Mouse (Mus musculus): ENCODE data around the gene Grik4. TPM values are rescaled to one million over a fixed set of nuclear protein-coding genes. Genes with fewer than 3 reads are reported as not detected.

Grik4 gene
- polyA plus RNA-seq, 1 experiment from 2014 or later, result 0.43 TPM

DNA sequence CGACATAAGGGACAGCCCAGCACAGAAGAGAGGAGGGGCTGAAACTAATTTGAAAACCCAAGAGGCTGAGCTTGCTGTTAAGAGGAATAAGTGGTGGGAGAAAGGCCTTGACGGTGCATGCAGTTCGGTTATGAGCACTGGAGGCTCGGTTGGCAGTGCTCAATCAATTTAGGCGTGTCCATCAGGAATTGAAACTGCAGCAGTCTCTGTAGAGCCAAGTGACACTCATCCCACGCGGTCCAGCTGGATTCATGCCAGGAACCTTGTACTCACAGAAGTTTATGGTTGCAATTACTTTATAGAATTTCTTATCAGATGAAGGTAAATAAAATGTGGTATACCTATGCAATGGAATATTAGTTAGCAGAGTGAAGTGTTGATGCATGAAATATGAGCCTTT, 14.1 kb upstream of the Grik4 start:
- ATAC-seq (replicated peaks; ENCODE audit: insufficient number of reproducible peaks, low FRiP score, low TSS enrichment), result no peak
- Histone ChIP-seq H3K27me3 (ENCODE audit: control insufficient read depth, insufficient read depth, low read length) (no peaks in the 10 kb centered on the region), H3K4me2 (no peak overlapping the region), H3K4me3 (ENCODE audit: low read depth, low read length) (no peak overlapping the region), H3K36me3 (ENCODE audit: control insufficient read depth, insufficient read depth, low read length) (no peaks in the 10 kb centered on the region), H3K27ac (ENCODE audit: low read depth, low read length) (no peak overlapping the region), H3K9ac (ENCODE audit: low read depth, low read length) (no peak overlapping the region), H3K9me3 (replicated peaks; ENCODE audit: control insufficient read depth, low read length) (0 out of 2 replicates have a peak, but pooled peaks cover 2% of the 10 kb centered on the region), H3K4me1 (ENCODE audit: control insufficient read depth, insufficient read depth, low read length) (no peaks in the 10 kb centered on the region)
- WGBS (ENCODE audit: insufficient replicate concordance), result 81% methylated on average over 7 of the region's 7 CpGs

DNA sequence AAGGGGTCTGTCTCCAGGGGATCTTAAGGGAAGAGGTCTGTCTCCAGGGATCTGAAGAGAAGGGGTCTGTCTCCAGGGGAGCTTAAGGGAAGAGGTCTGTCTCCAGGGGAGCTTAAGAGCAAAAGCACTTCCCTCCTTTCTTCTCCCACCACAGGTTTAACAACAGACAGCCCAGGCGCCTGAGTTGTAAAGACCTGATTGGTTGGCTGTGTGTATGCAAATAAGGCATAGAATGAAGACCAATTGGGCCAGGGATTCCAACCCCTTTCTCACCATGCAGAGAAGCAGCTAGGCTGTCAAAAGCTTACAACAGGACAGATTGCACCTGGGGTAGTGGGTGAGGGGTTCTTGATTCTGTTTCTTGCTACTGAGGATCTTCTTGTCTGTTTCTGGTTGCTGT, 4.1 kb upstream of the Grik4 start:
- no peak for ATAC-seq (replicated peaks; ENCODE audit: insufficient number of reproducible peaks, low FRiP score, low TSS enrichment)
- no peaks in the 10 kb centered on the region for H3K9me3 ChIP-seq (replicated peaks; ENCODE audit: control insufficient read depth, low read length)

DNA sequence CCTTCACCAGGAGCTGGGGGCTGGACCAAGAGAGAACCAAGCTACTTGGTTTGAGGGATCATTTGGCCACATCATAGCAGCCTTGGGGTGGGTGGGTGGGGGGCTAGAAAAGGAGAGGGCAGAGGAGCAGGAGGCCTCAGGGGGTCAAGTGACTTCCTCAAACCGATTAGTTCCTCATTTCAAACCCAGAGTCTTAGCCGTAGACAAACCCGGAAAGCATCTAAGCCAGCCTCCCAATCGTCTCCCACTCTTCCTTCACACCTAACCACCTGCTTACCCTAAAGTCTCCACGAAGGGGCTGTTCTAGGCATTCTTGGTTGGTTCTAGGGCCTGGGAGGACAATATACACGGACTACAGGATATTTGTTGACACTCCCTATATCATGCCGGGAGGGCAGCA, 881 bp upstream of the Grik4 start:
- H3K9ac ChIP-seq (ENCODE audit: low read depth, low read length), result no peak overlapping the region
- peaks cover 10% of the 10 kb centered on the region for H3K4me1 ChIP-seq (ENCODE audit: control insufficient read depth, insufficient read depth, low read length)
- ATAC-seq (replicated peaks; ENCODE audit: insufficient number of reproducible peaks, low FRiP score, low TSS enrichment), result no peak
- 69% methylated on average over 7 of the region's 7 CpGs for WGBS (ENCODE audit: insufficient replicate concordance)
- peaks cover 42% of the 10 kb centered on the region for H3K27me3 ChIP-seq (ENCODE audit: control insufficient read depth, insufficient read depth, low read length)
- no peak overlapping the region for H3K27ac ChIP-seq (ENCODE audit: low read depth, low read length)
- H3K4me3 ChIP-seq (ENCODE audit: low read depth, low read length), result no peak overlapping the region
- no peak overlapping the region for H3K4me2 ChIP-seq
- no peaks in the 10 kb centered on the region for H3K9me3 ChIP-seq (replicated peaks; ENCODE audit: control insufficient read depth, low read length)
- no peaks in the 10 kb centered on the region for H3K36me3 ChIP-seq (ENCODE audit: control insufficient read depth, insufficient read depth, low read length)

More for the DNA sequence above, 4.1 kb upstream of the Grik4 start:
- Histone ChIP-seq H3K4me1 (ENCODE audit: control insufficient read depth, insufficient read depth, low read length) (peaks cover 5% of the 10 kb centered on the region), H3K27ac (ENCODE audit: low read depth, low read length) (no peak overlapping the region), H3K4me3 (ENCODE audit: low read depth, low read length) (no peak overlapping the region), H3K4me2 (no peak overlapping the region), H3K9ac (ENCODE audit: low read depth, low read length) (no peak overlapping the region), H3K36me3 (ENCODE audit: control insufficient read depth, insufficient read depth, low read length) (no peaks in the 10 kb centered on the region), H3K27me3 (ENCODE audit: control insufficient read depth, insufficient read depth, low read length) (peaks cover 17% of the 10 kb centered on the region)
- 53% methylated on average over 1 of the region's 1 CpGs for WGBS (ENCODE audit: insufficient replicate concordance)

DNA sequence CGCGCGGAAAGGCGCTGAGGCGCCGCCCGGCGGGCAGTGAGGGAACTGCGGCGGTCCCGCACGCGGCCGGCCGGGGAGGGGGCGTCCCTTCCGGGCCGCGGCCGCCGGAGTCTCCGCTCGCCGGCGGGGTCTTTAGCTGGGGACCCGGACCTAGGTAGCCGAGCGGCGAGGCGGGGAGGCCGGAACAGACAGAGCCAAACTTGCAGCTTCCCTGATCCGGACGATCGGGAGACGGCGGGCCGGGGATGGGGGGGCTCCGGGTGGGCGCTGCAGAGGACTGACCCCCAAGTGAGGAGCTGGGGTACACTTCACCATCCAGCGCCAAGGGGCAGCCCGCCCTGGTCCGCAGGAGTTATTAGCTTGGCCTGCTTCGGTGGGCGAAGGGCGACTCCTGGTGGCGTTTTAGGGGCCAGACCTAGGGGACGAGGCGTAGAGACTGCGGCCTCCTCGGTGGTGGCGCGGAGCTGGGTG, 278 bp upstream of the Grik4 start:
- Histone ChIP-seq H3K27ac (ENCODE audit: low read depth, low read length) (no peak overlapping the region), H3K27me3 (ENCODE audit: control insufficient read depth, insufficient read depth, low read length) (peaks cover 42% of the 10 kb centered on the region)
- under 1% methylated on average over 49 of the region's 52 CpGs for WGBS (ENCODE audit: insufficient replicate concordance)

DNA sequence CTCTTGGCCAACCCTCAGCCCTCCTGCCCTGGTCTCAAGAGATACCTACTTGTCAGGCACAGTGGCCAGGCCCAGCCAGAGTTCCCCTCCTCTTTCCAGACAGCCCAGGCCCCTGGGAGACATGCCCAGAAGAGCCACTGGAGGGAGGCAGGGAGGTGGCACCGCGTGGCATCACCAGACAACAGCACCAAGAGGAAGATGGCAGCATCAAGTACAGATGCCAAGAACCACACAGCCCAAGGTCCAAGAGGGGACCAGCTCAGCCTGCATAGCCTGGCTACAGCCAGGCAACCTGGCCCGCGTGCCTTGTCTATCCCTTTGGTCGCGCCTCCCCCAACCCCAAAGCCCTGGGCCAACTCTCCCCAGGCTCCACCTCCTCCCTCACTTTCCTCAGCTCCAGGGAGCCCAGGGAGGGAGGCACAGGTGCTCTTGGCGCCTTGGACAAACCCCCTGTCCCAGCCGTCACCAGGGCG, 1.2 kb downstream of the Grik4 start:
- peak overlapping the region; percentile 98 for H3K4me2 ChIP-seq
- H3K36me3 ChIP-seq (ENCODE audit: control insufficient read depth, insufficient read depth, low read length), result no peaks in the 10 kb centered on the region
- H3K4me1 ChIP-seq (ENCODE audit: control insufficient read depth, insufficient read depth, low read length), result peaks cover 10% of the 10 kb centered on the region
- no peaks in the 10 kb centered on the region for H3K9me3 ChIP-seq (replicated peaks; ENCODE audit: control insufficient read depth, low read length)
- H3K27me3 ChIP-seq (ENCODE audit: control insufficient read depth, insufficient read depth, low read length), result peaks cover 45% of the 10 kb centered on the region
- H3K27ac ChIP-seq (ENCODE audit: low read depth, low read length), result no peak overlapping the region
- 5% methylated on average over 9 of the region's 9 CpGs for WGBS (ENCODE audit: insufficient replicate concordance)
- peak overlapping the region; percentile 61 for H3K4me3 ChIP-seq (ENCODE audit: low read depth, low read length)
- no peak overlapping the region for H3K9ac ChIP-seq (ENCODE audit: low read depth, low read length)
- ATAC-seq (replicated peaks; ENCODE audit: insufficient number of reproducible peaks, low FRiP score, low TSS enrichment), result no peak

More for the DNA sequence above, 278 bp upstream of the Grik4 start:
- Histone ChIP-seq H3K9me3 (replicated peaks; ENCODE audit: control insufficient read depth, low read length) (no peaks in the 10 kb centered on the region), H3K36me3 (ENCODE audit: control insufficient read depth, insufficient read depth, low read length) (no peaks in the 10 kb centered on the region), H3K4me1 (ENCODE audit: control insufficient read depth, insufficient read depth, low read length) (peaks cover 10% of the 10 kb centered on the region), H3K4me3 (ENCODE audit: low read depth, low read length) (peak overlapping the region; percentile 61), H3K9ac (ENCODE audit: low read depth, low read length) (peak overlapping the region; percentile 56), H3K4me2 (peak overlapping the region; percentile 98)
- peak; percentile 74 for ATAC-seq (replicated peaks; ENCODE audit: insufficient number of reproducible peaks, low FRiP score, low TSS enrichment)

DNA sequence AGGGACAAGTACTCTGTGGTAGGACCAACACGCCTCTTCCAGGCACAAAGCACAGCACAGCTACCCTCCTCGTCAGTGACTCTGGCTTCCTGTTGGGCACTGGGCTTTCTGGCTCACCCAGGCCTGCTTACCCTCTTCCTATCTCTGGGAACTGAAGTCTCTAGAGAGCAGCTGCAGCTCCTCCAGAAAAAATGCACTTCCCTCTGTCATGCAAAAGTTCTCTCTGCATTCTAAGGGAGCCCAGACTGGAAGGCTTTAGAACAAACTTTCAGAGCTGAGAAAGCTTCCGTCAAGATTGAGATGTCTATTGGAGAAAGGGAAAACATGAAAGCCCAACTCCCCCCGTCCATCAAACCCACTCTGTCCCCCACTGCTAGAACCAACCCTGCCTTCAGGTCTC, 2.1 kb downstream of the Grik4 start:
- no peak for ATAC-seq (replicated peaks; ENCODE audit: insufficient number of reproducible peaks, low FRiP score, low TSS enrichment)
- no peak overlapping the region for H3K4me3 ChIP-seq (ENCODE audit: low read depth, low read length)
- H3K4me2 ChIP-seq, result no peak overlapping the region
- peaks cover 46% of the 10 kb centered on the region for H3K27me3 ChIP-seq (ENCODE audit: control insufficient read depth, insufficient read depth, low read length)
- no peaks in the 10 kb centered on the region for H3K36me3 ChIP-seq (ENCODE audit: control insufficient read depth, insufficient read depth, low read length)
- no peaks in the 10 kb centered on the region for H3K9me3 ChIP-seq (replicated peaks; ENCODE audit: control insufficient read depth, low read length)
- peaks cover 10% of the 10 kb centered on the region for H3K4me1 ChIP-seq (ENCODE audit: control insufficient read depth, insufficient read depth, low read length)
- H3K9ac ChIP-seq (ENCODE audit: low read depth, low read length), result no peak overlapping the region
- no peak overlapping the region for H3K27ac ChIP-seq (ENCODE audit: low read depth, low read length)
- 46% methylated on average over 4 of the region's 4 CpGs for WGBS (ENCODE audit: insufficient replicate concordance)

DNA sequence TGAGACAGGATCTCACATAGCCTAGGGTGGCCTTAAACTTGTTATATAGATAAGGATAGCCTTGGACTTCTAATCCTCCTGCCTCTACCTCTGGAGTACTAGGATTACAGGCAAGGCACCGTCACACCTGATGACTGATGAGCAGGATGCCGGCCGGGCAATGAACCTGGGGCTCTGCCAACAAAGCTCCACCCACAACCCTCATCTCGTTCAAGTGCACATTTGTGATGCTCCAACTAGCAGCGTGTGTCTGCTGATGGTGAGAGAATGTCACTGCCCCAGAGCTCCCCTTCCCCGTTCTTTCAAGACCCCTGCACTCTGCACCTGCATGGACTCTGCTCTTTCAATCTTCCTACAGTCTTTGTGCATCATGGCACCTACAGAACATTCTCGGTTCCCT, 12.1 kb downstream of the Grik4 start:
- H3K9me3 ChIP-seq (replicated peaks; ENCODE audit: control insufficient read depth, low read length), result no peaks in the 10 kb centered on the region
- H3K9ac ChIP-seq (ENCODE audit: low read depth, low read length), result no peak overlapping the region
- ATAC-seq (replicated peaks; ENCODE audit: insufficient number of reproducible peaks, low FRiP score, low TSS enrichment), result no peak
- WGBS (ENCODE audit: insufficient replicate concordance), result 52% methylated on average over 7 of the region's 7 CpGs
- H3K36me3 ChIP-seq (ENCODE audit: control insufficient read depth, insufficient read depth, low read length), result no peaks in the 10 kb centered on the region
- no peak overlapping the region for H3K4me2 ChIP-seq
- H3K4me3 ChIP-seq (ENCODE audit: low read depth, low read length), result no peak overlapping the region
- H3K4me1 ChIP-seq (ENCODE audit: control insufficient read depth, insufficient read depth, low read length), result 0 out of 2 replicates have a peak, but pooled peaks cover 2% of the 10 kb centered on the region
- no peak overlapping the region for H3K27ac ChIP-seq (ENCODE audit: low read depth, low read length)
- peaks cover 22% of the 10 kb centered on the region for H3K27me3 ChIP-seq (ENCODE audit: control insufficient read depth, insufficient read depth, low read length)

DNA sequence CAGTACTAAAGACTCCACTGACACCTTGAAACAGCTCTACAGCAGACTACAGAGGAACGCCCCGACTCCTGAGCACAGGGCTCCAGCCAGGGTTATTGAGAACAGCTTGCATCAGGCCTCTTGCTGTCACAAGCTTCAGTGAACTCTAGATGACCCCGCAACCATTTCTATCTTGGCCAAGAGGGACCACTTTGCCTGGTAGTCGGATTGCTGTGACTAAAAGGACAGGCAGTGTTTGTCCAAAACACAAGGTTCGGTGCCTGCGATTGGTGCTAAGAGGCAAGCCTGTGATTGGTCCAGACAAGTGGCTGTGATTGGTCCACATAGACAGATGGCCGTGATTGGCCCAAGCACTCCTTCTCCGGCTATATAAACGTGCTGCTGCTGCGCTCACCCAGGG, 16.8 kb downstream of the Grik4 start:
- ATAC-seq (replicated peaks; ENCODE audit: insufficient number of reproducible peaks, low FRiP score, low TSS enrichment), result no peak; the same call in 1 of the 2 replicates
- 59% methylated on average over 10 of the region's 10 CpGs for WGBS (ENCODE audit: insufficient replicate concordance)
- no peaks in the 10 kb centered on the region for H3K36me3 ChIP-seq (ENCODE audit: control insufficient read depth, insufficient read depth, low read length)

DNA sequence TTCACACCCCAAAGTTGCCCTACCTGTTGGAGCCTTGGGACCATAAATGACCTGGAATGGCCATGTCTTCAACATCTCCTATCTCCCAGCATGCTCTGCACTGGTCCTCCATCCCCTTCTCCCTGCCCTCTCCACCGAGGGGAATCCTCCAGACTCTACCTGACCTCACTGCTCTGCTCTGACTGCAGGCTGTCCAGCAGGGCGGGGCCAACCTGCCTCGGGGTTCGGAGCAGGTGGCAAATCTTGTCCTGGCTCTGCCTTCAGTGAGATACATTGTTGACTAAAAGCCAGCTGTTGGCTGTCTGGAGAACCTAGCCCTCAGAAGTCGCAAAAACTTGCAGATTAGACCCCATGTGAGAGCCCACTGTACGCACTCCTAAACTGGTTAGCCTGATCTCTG, 17.7 kb downstream of the Grik4 start:
- WGBS (ENCODE audit: insufficient replicate concordance), result 74% methylated on average over 6 of the region's 6 CpGs
- H3K27ac ChIP-seq (ENCODE audit: low read depth, low read length), result no peak overlapping the region
- H3K9me3 ChIP-seq (replicated peaks; ENCODE audit: control insufficient read depth, low read length), result no peaks in the 10 kb centered on the region
- 0 out of 2 replicates have a peak, but pooled peaks cover 2% of the 10 kb centered on the region for H3K4me1 ChIP-seq (ENCODE audit: control insufficient read depth, insufficient read depth, low read length)
- H3K36me3 ChIP-seq (ENCODE audit: control insufficient read depth, insufficient read depth, low read length), result no peaks in the 10 kb centered on the region
- no peak for ATAC-seq (replicated peaks; ENCODE audit: insufficient number of reproducible peaks, low FRiP score, low TSS enrichment)
- no peak overlapping the region for H3K4me2 ChIP-seq
- H3K27me3 ChIP-seq (ENCODE audit: control insufficient read depth, insufficient read depth, low read length), result no peaks in the 10 kb centered on the region; the same call in none of the 2 replicates
- H3K9ac ChIP-seq (ENCODE audit: low read depth, low read length), result no peak overlapping the region
- H3K4me3 ChIP-seq (ENCODE audit: low read depth, low read length), result no peak overlapping the region

More for the DNA sequence above, 16.8 kb downstream of the Grik4 start:
- Histone ChIP-seq H3K4me3 (ENCODE audit: low read depth, low read length) (no peak overlapping the region), H3K4me2 (no peak overlapping the region), H3K9me3 (replicated peaks; ENCODE audit: control insufficient read depth, low read length) (no peaks in the 10 kb centered on the region), H3K27ac (ENCODE audit: low read depth, low read length) (no peak overlapping the region), H3K9ac (ENCODE audit: low read depth, low read length) (no peak overlapping the region), H3K27me3 (ENCODE audit: control insufficient read depth, insufficient read depth, low read length) (peaks cover 6% of the 10 kb centered on the region), H3K4me1 (ENCODE audit: control insufficient read depth, insufficient read depth, low read length) (0 out of 2 replicates have a peak, but pooled peaks cover 2% of the 10 kb centered on the region)
